Mouse (Mus musculus) embryonic facial prominence, embryonic 11.5 days (tissue): ENCODE measurements around the gene Pxdn. TPM values are rescaled to one million over a fixed set of nuclear protein-coding genes. Genes with fewer than 3 reads are reported as not detected.

Source experiments
- polyA plus RNA-seq: library from polyadenylated mRNA; unstranded; fragments of >200 nt; fragmentation: Nextera tagmentation; extraction: Ambion mirVana; gene quantifications from 2 replicates; pipeline ENCODE4 v1.2.1, GENCODE M21; 2014

The Pxdn gene
- polyA plus RNA-seq, 1 experiment from 2014 or later, result 110 TPM

Other genes with a start within 250 kb of the Pxdn start
- gene Tpo, start 195.0 kb downstream of the Pxdn start, polyA plus RNA-seq, result not detected in 2 replicates